In the genomic region with DNA sequence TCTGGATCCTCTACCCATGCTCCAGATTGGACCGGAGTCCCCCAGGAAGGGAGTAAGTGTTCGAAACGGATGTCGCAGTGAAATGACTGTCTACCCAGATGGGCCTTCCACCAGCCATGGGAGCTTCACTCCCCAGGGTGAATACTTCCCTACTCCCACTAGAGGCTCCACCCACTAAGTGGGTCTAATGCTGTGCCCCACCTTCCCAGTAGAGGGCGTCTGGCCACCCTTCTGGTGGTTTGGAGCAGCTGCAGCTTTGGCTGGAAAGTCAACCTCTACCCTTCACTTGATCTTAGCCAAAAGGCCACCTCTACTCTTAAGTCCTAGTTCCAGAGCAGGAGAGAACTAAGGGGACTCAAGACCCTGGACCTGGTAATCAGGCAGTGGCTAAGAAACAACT, we compare ENCODE assay signal across 10 mouse cellular contexts. TPM values are rescaled to one million over a fixed set of nuclear protein-coding genes. Genes with fewer than 3 reads are reported as not detected.
DNase-seq lines count a peak whose midpoint lies in the region; ATAC-seq and TF ChIP-seq lines count a peak whose summit lies in the region.
"Had no signal": no experiment of that assay in that cellular context is flagged by ENCODE, and none has a peak within 500 bp of the region (broad histone marks: within the 10 kb centered on the region; RNA-seq: fewer than 3 reads in every experiment).

No protein-coding gene starts in this region.

- no peak overlapping the region for H3K4me2 ChIP-seq in kidney, embryonic 16.5 days (replicated peaks; ENCODE audit: low read depth, low read length)
- H3K4me2 ChIP-seq in liver, embryonic 11.5 days = no peak overlapping the region
- no peak overlapping the region for H3K4me2 ChIP-seq in forebrain, embryonic 12.5 days
- H3K4me2 ChIP-seq: embryonic facial prominence, embryonic 13.5 days had no signal

- no peak for ATAC-seq in kidney, embryonic 16.5 days (ENCODE audit: low FRiP score, low TSS enrichment)
- ATAC-seq in liver, embryonic 11.5 days (replicated peaks; ENCODE audit: low FRiP score) = peak; percentile 52; the same call in 1 of the 2 replicates
- no peak for ATAC-seq in forebrain, embryonic 12.5 days (ENCODE audit: low FRiP score)

- no peaks in the 10 kb centered on the region for H3K27me3 ChIP-seq in kidney, adult 2 months (replicated peaks; ENCODE audit: control insufficient read depth, insufficient read depth, low read length)
- no peaks in the 10 kb centered on the region for H3K27me3 ChIP-seq in kidney, embryonic 16.5 days (ENCODE audit: insufficient read depth, low read length)
- H3K27me3 ChIP-seq in ES-Bruce4 (ENCODE audit: control insufficient read depth, insufficient read depth, low read length, poor library complexity, severe bottlenecking) = no peaks in the 10 kb centered on the region
- H3K27me3 ChIP-seq in liver, embryonic 11.5 days (replicated peaks; ENCODE audit: control insufficient read depth, insufficient read depth, low read length) = no peaks in the 10 kb centered on the region
- H3K27me3 ChIP-seq in forebrain, embryonic 12.5 days = no peaks in the 10 kb centered on the region
- H3K27me3 ChIP-seq: embryonic facial prominence, embryonic 13.5 days had no signal

- no peaks in the 10 kb centered on the region for H3K4me1 ChIP-seq in kidney, adult 2 months (ENCODE audit: control insufficient read depth, insufficient read depth, low read length)
- H3K4me1 ChIP-seq in kidney, embryonic 16.5 days (ENCODE audit: insufficient read depth, low read length) = no peaks in the 10 kb centered on the region
- H3K4me1 ChIP-seq in ES-Bruce4 (ENCODE audit: control insufficient read depth, insufficient read depth, low read length) = peaks cover 4% of the 10 kb centered on the region
- H3K4me1 ChIP-seq in liver, embryonic 11.5 days (replicated peaks; ENCODE audit: control insufficient read depth, insufficient read depth, low read length) = no peaks in the 10 kb centered on the region
- H3K4me1 ChIP-seq in forebrain, embryonic 12.5 days = no peaks in the 10 kb centered on the region
- H3K4me1 ChIP-seq: embryonic facial prominence, embryonic 13.5 days had no signal

- TF ChIP-seq CTCF in kidney, adult 2 months (conservative IDR thresholded peaks at IDR 0.05; ENCODE audit: insufficient read depth, insufficient read length, low read depth, low read length) = peak; percentile 83
- TF ChIP-seq CTCF in ES-Bruce4 (IDR thresholded peaks at IDR 0.05; ENCODE audit: low read depth, low read length) = peak; percentile 88

- DNase-seq in kidney, adult 2 months = peak; percentile 63
- DNase-seq in adrenal gland, postnatal 10 days = peak; percentile 85
- DNase-seq in fibroblast of lung, adult 2 months (ENCODE audit: low read depth) = peak; percentile 11
- DNase-seq in liver, embryonic 11.5 days (ENCODE audit: low spot score) = peak; percentile 45
- DNase-seq in retina, postnatal 1 day = peak; percentile 54

- TF ChIP-seq POLR2A in kidney, adult 2 months (IDR thresholded peaks at IDR 0.05; ENCODE audit: low read depth, low read length) = no peak
- no peak for TF ChIP-seq POLR2A in ES-Bruce4 (IDR thresholded peaks at IDR 0.05; ENCODE audit: insufficient read depth, low read length)

- 74% methylated on average over 5 of the region's 5 CpGs for WGBS in kidney, adult 2 months
- WGBS in kidney, embryonic 16.5 days = 72% methylated on average over 5 of the region's 5 CpGs
- 69% methylated on average over 5 of the region's 5 CpGs for WGBS in liver, embryonic 11.5 days
- WGBS in forebrain, embryonic 12.5 days = 67% methylated on average over 5 of the region's 5 CpGs

- H3K9me3 ChIP-seq in kidney, embryonic 16.5 days (ENCODE audit: low read length) = no peaks in the 10 kb centered on the region
- no peaks in the 10 kb centered on the region for H3K9me3 ChIP-seq in ES-Bruce4 (replicated peaks; ENCODE audit: control insufficient read depth, insufficient read depth, low read length, poor library complexity, severe bottlenecking)
- no peaks in the 10 kb centered on the region for H3K9me3 ChIP-seq in liver, embryonic 11.5 days (ENCODE audit: control insufficient read depth, low read length)
- H3K9me3 ChIP-seq in forebrain, embryonic 12.5 days = no peaks in the 10 kb centered on the region
- H3K9me3 ChIP-seq: embryonic facial prominence, embryonic 13.5 days had no signal

- H3K9ac ChIP-seq in kidney, embryonic 16.5 days (replicated peaks; ENCODE audit: low read length) = no peak overlapping the region
- H3K9ac ChIP-seq in ES-Bruce4 (ENCODE audit: low read depth, poor library complexity, severe bottlenecking) = no peak overlapping the region
- no peak overlapping the region for H3K9ac ChIP-seq in liver, embryonic 11.5 days (ENCODE audit: low read depth, low read length)
- no peak overlapping the region for H3K9ac ChIP-seq in forebrain, embryonic 12.5 days
- H3K9ac ChIP-seq: embryonic facial prominence, embryonic 13.5 days had no signal

- no peak overlapping the region for H3K4me3 ChIP-seq in kidney, adult 2 months (ENCODE audit: insufficient read depth, low read depth, low read length)
- no peak overlapping the region for H3K4me3 ChIP-seq in kidney, embryonic 16.5 days (ENCODE audit: low read length)
- no peak overlapping the region for H3K4me3 ChIP-seq in ES-Bruce4 (ENCODE audit: low read depth, low read length)
- H3K4me3 ChIP-seq in liver, embryonic 11.5 days (ENCODE audit: low read depth, low read length) = no peak overlapping the region
- no peak overlapping the region for H3K4me3 ChIP-seq in forebrain, embryonic 12.5 days (replicated peaks)
- H3K4me3 ChIP-seq: embryonic facial prominence, embryonic 13.5 days had no signal

- no peak overlapping the region for H3K27ac ChIP-seq in kidney, adult 2 months (ENCODE audit: insufficient read depth, low read depth, low read length)
- H3K27ac ChIP-seq in kidney, embryonic 16.5 days (ENCODE audit: low read length) = no peak overlapping the region
- no peak overlapping the region for H3K27ac ChIP-seq in ES-Bruce4 (ENCODE audit: insufficient read depth, low read length)
- no peak overlapping the region for H3K27ac ChIP-seq in liver, embryonic 11.5 days (ENCODE audit: low read depth, low read length)
- no peak overlapping the region for H3K27ac ChIP-seq in forebrain, embryonic 12.5 days
- H3K27ac ChIP-seq: embryonic facial prominence, embryonic 13.5 days had no signal

- H3K36me3 ChIP-seq in kidney, adult 2 months (ENCODE audit: control insufficient read depth, insufficient read depth, low read length) = no peaks in the 10 kb centered on the region
- no peaks in the 10 kb centered on the region for H3K36me3 ChIP-seq in kidney, embryonic 16.5 days (ENCODE audit: insufficient read depth, low read length)
- H3K36me3 ChIP-seq in ES-Bruce4 (ENCODE audit: control insufficient read depth, insufficient read depth, low read length, poor library complexity, severe bottlenecking) = no peaks in the 10 kb centered on the region
- no peaks in the 10 kb centered on the region for H3K36me3 ChIP-seq in liver, embryonic 11.5 days (ENCODE audit: control insufficient read depth, insufficient read depth, low read length)
- H3K36me3 ChIP-seq in forebrain, embryonic 12.5 days (replicated peaks) = no peaks in the 10 kb centered on the region
- H3K36me3 ChIP-seq: embryonic facial prominence, embryonic 13.5 days had no signal

- TF ChIP-seq EP300 in ES-Bruce4 (IDR thresholded peaks at IDR 0.05; ENCODE audit: insufficient read depth, low read depth, low read length) = no peak

RNA-seq across cellular contexts. Expression of a gene that starts 12.8 kb away (rescaled TPM):
- 0.11 and 0.20 TPM in 2 replicates for polyA plus RNA-seq in kidney, adult 2 months (2012; rRNA removed)
- 0.58 and 1.1 TPM in 2 replicates for polyA plus RNA-seq in kidney, embryonic 16.5 days (2015; fragmentation: Nextera tagmentation; extraction: Ambion mirVana)
- polyA plus RNA-seq in ES-Bruce4 (2011; ENCODE audit: insufficient read depth, insufficient read length, low read depth, missing spikeins) = 1.1 and 1.3 TPM in 2 replicates
- total RNA-seq in adrenal gland, postnatal 10 days (2021) = 1 to 10 TPM in 1 of 2 experiments, under 1 TPM in 1; 0.36 to 1.4 TPM
- 0.03 and 0.16 TPM in 2 replicates for polyA plus RNA-seq in liver, embryonic 11.5 days (2014; fragmentation: Nextera tagmentation; extraction: Ambion mirVana)
- polyA plus RNA-seq in forebrain, embryonic 12.5 days (2016; fragmentation: Nextera tagmentation; extraction: Ambion mirVana) = 2.2 and 2.5 TPM in 2 replicates

RNA-seq across cellular contexts. Expression of a gene that starts 30.8 kb away (rescaled TPM):
- 1.3 and 1.5 TPM in 2 replicates for polyA plus RNA-seq in kidney, adult 2 months (2012; rRNA removed)
- 0.92 and 1.1 TPM in 2 replicates for polyA plus RNA-seq in kidney, embryonic 16.5 days (2015; fragmentation: Nextera tagmentation; extraction: Ambion mirVana)
- polyA plus RNA-seq in ES-Bruce4 (2011; ENCODE audit: insufficient read depth, insufficient read length, low read depth, missing spikeins) = 0.31 TPM in 1 of 2 replicates, not detected in the other
- 1 to 10 TPM; 1.3 to 1.4 TPM for total RNA-seq in adrenal gland, postnatal 10 days (2021)
- 0.21 and 0.29 TPM in 2 replicates for polyA plus RNA-seq in liver, embryonic 11.5 days (2014; fragmentation: Nextera tagmentation; extraction: Ambion mirVana)
- polyA plus RNA-seq in forebrain, embryonic 12.5 days (2016; fragmentation: Nextera tagmentation; extraction: Ambion mirVana) = 0.13 and 0.27 TPM in 2 replicates

RNA-seq across cellular contexts. Expression of a gene that starts 36.3 kb away (rescaled TPM):
- 0.03 and 0.06 TPM in 2 replicates for polyA plus RNA-seq in kidney, adult 2 months (2012; rRNA removed)
- polyA plus RNA-seq in kidney, embryonic 16.5 days (2015; fragmentation: Nextera tagmentation; extraction: Ambion mirVana) = 0.06 and 0.10 TPM in 2 replicates
- polyA plus RNA-seq in ES-Bruce4 (2011; ENCODE audit: insufficient read depth, insufficient read length, low read depth, missing spikeins) = not detected in 2 replicates
- total RNA-seq in adrenal gland, postnatal 10 days (2021) = under 1 TPM; 0.27 to 0.30 TPM
- polyA plus RNA-seq in liver, embryonic 11.5 days (2014; fragmentation: Nextera tagmentation; extraction: Ambion mirVana) = 0.04 and 0.06 TPM in 2 replicates
- polyA plus RNA-seq in forebrain, embryonic 12.5 days (2016; fragmentation: Nextera tagmentation; extraction: Ambion mirVana) = 0.05 TPM in 1 of 2 replicates, not detected in the other
- total RNA-seq: layer of hippocampus, postnatal 25 days had no signal

Comparison
In these comparisons a context has a peak if more than half of its experiments do, and no peak if none do; other contexts are left out.
1. DNase-seq: peak in every context shown above with its lines; median percentile 85 in adrenal gland, postnatal 10 days; 63 in kidney, adult 2 months; 54 in retina, postnatal 1 day; 45 in liver, embryonic 11.5 days; 11 in fibroblast of lung, adult 2 months.